Mouse (Mus musculus) liver, adult (tissue): ENCODE data around the gene Dhx37.

ENCODE experiments used
- GATA4 ChIP-seq: IDR thresholded peaks from 2 replicates; pipeline ENCODE4 v1.6.1; 2014; ENCODE audit warnings: mild to moderate bottlenecking, low read length; ENCODE audit not compliant: insufficient replicate concordance

The Dhx37 gene

DNA sequence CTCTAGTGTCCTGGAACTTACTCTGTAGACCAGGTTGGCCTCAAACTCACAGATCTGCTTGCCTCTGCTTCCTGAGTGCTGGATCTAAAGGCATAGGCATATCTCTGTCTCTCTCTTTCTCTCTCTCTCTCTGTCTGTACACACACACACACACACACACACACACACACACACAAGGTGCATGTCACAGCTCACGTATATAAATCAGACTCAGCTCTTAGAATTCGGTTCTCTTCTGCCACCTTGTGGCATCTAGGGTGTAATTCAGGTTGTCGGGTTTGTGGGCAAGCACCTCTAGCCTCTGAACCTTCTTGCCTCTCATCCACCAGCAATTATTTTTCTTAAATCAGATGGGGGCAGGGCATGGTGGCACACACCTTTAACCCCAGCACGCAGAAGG is 65.4 kb downstream of the Dhx37 start:
- no peak for TF ChIP-seq GATA4

DNA sequence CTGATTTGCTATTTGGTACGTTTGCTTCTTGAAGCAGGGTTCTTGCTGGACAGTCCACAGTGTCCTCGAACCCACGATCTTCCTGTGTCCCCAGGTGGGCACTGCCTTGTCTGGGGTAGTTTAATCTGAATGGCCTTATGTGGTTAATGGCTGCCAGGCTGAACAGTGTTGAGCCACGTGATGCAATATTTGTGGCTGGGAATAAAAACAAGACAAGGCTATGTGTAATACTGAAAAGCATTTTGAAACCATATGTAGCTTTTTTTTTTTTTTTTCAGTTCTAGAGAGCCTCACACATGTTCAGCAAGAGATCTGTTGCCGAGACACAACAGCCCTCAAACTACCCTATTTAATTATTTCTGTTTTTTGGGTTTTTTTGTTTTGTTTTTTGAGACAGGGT is 65.8 kb downstream of the Dhx37 start:
- TF ChIP-seq GATA4 = no peak

DNA sequence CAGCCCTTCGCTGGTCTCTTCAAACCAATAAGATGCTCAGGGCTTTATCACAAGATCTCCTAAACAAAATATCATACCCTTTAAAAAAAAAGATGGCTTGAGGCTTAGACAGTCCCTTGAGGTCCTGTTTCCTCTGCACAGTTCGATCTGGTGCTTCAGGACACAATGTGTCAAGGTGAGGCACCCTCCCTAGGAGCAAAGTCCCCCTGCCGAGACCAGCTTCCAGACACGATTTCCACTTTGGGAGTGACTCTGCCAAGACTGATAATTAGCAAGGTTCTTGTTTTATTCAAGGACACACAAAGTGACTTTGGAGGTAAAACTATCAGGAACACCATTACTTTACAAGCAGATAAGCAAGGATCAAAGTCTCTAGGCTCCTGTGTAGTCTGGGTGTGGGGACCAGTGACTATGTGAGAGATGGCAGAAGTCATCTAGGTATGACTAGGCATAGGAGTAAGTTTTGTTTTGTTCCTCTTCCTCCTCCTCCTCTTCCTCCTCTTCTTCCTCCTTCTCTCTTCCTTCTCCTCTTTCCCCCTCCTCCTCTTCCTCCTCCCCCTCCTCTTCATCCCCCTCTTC is 69.0 kb downstream of the Dhx37 start:
- no peak for TF ChIP-seq GATA4

DNA sequence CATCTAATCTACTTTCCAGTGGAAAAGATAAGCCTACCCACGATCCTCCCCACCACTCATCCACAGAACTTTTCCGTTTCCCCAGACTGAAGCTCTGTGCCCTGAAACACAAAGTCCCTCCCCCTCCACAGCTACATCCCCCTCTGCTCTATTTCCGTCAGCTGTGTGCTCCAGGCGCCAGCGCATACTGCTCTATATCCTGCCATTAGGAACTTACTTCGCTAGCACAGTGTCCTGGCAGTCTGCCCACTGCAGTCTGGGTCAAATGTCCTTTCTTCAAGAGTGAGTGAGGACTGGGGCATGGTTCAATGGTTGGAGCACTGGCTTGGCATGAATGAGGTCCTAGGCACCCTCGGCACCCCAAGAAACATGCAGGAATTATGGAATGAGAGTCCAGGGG is 70.0 kb downstream of the Dhx37 start:
- no peak for TF ChIP-seq GATA4
